Mouse (Mus musculus): ENCODE results near the gene Pp2d1. TPM values are rescaled to one million over a fixed set of nuclear protein-coding genes. Genes with fewer than 3 reads are reported as not detected.
A peak's percentile ranks its signal among the peaks of the same experiment; 100 is the strongest.
"Not testable (repeated sequence)": the region's sequence is repeated elsewhere in the genome, so short reads cannot be mapped to it uniquely, and the experiment has no call there.

Gene Pp2d1
- polyA plus RNA-seq, 1 experiment = not detected

DNA sequence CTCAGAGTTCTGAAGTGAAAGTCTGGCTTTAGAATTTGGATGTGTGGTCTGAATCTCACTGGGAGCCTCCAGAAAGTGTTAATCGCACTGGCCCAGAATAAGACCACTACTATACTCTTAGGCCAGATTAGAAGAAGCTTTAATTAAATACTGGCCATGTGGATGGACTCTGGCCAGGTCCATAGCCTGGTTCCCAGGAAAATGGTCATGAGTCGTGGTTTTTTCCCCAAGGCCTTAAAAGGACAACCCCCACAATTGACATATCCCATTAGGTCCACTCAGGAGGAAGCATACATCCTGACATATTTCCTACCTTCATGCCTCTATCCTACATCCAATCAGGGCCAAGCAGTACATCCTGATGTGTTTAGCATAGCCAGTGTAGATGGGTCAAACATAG, 37.9 kb upstream of the Pp2d1 start:
- Histone ChIP-seq H3K9me3 (replicated peaks; ENCODE audit: control insufficient read depth, insufficient read depth, low read length, poor library complexity, severe bottlenecking) (no peaks in the 10 kb centered on the region), H3K9ac (ENCODE audit: low read depth, poor library complexity, severe bottlenecking) (no peak overlapping the region), H3K36me3 (ENCODE audit: control insufficient read depth, insufficient read depth, low read length, poor library complexity, severe bottlenecking) (peaks cover 2% of the 10 kb centered on the region; the same call in 1 of the 2 replicates), H3K27ac (ENCODE audit: insufficient read depth, low read length) (no peak overlapping the region), H3K4me3 (ENCODE audit: low read depth, low read length) (no peak overlapping the region), H3K4me1 (ENCODE audit: control insufficient read depth, insufficient read depth, low read length) (peaks cover 8% of the 10 kb centered on the region), H3K27me3 (ENCODE audit: control insufficient read depth, insufficient read depth, low read length, poor library complexity, severe bottlenecking) (no peaks in the 10 kb centered on the region)
- TF ChIP-seq POLR2A (IDR thresholded peaks at IDR 0.05; ENCODE audit: insufficient read depth, low read length) (no peak), CTCF (IDR thresholded peaks at IDR 0.05; ENCODE audit: low read depth, low read length) (no peak), EP300 (IDR thresholded peaks at IDR 0.05; ENCODE audit: insufficient read depth, low read depth, low read length) (no peak)

DNA sequence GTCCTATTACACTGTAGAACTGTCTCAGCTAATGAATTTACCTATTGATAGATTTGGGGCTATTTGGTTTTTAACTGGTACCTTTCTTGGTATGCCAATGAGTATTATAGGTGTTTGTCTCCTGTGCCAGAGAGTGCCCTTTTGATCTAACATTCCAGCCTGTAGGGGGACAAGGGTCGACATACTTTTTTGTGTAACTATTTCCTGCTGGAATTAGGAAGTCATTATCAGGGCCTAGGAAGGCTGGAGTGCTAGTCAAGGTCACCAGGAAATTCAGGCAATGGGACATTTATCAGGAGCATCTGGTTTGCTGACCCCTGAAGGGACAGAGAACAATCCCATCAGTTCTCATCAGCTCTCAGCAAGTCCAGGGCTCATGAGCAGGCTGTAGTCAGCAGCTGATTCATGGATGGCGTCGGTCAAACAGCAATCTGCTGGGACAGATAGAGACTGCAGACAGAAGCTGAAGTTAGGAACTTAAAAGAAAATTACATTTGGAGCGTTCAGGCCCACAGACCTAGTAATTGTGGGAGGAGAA, 33.8 kb upstream of the Pp2d1 start:
- Histone ChIP-seq H3K4me3 (ENCODE audit: low read depth, low read length) (no peak overlapping the region), H3K4me1 (ENCODE audit: control insufficient read depth, insufficient read depth, low read length) (peaks cover 5% of the 10 kb centered on the region), H3K27me3 (ENCODE audit: control insufficient read depth, insufficient read depth, low read length, poor library complexity, severe bottlenecking) (no peaks in the 10 kb centered on the region), H3K9ac (ENCODE audit: low read depth, poor library complexity, severe bottlenecking) (no peak overlapping the region), H3K9me3 (replicated peaks; ENCODE audit: control insufficient read depth, insufficient read depth, low read length, poor library complexity, severe bottlenecking) (no peaks in the 10 kb centered on the region), H3K36me3 (ENCODE audit: control insufficient read depth, insufficient read depth, low read length, poor library complexity, severe bottlenecking) (peaks cover 2% of the 10 kb centered on the region; the same call in 1 of the 2 replicates), H3K27ac (ENCODE audit: insufficient read depth, low read length) (peak overlapping the region; percentile 72)
- TF ChIP-seq CTCF (IDR thresholded peaks at IDR 0.05; ENCODE audit: low read depth, low read length) (no peak), EP300 (IDR thresholded peaks at IDR 0.05; ENCODE audit: insufficient read depth, low read depth, low read length) (no peak), POLR2A (IDR thresholded peaks at IDR 0.05; ENCODE audit: insufficient read depth, low read length) (no peak)

DNA sequence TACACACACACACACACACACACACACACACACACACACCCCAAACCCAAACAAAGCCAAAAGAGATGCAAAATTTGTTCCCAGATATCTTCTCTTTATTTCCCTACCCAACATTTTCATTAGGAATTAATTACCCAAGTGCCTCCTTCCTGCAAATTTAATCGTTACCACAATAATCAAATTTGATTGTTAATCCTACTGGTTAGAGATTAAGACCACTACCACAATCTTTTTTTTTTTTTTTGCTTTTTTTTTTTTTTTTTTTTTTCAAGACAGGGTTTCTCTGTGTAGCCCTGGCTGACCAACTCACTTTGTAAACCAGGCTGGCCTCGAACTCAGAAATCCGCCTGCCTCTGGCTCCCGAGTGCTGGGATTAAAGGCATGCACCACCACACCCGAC, 31.7 kb upstream of the Pp2d1 start:
- H3K9me3 ChIP-seq (replicated peaks; ENCODE audit: control insufficient read depth, insufficient read depth, low read length, poor library complexity, severe bottlenecking); H3K4me3 ChIP-seq (ENCODE audit: low read depth, low read length); H3K27me3 ChIP-seq (ENCODE audit: control insufficient read depth, insufficient read depth, low read length, poor library complexity, severe bottlenecking); H3K4me1 ChIP-seq (ENCODE audit: control insufficient read depth, insufficient read depth, low read length); H3K36me3 ChIP-seq (ENCODE audit: control insufficient read depth, insufficient read depth, low read length, poor library complexity, severe bottlenecking): not testable (repeated sequence)
- Histone ChIP-seq H3K9ac (ENCODE audit: low read depth, poor library complexity, severe bottlenecking) (peak overlapping the region; percentile 77), H3K27ac (ENCODE audit: insufficient read depth, low read length) (peak overlapping the region; percentile 95)

DNA sequence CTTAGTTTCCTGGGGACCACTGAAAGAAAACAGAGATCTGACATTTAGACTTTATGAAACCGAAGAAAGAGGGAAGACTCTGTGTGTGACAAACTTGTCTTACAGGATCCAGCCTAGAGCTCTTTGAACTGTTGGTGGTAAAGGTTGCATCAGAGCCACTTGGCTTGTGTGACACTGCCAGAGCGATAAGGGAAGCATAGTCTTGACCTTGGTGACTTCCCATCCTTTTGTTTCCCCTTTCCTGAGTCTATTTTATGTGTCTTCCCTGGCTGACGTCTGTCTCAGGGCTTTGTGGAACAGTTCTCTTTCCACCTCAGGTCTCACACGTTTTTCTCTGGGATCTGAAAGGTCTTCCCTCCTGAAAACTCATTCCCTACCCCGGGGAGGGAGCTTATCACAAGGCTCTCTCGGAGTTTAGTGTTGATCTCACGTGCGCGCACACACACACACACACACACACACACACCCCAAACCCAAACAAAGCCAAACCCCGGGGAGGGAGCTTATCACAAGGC, 31.2 kb upstream of the Pp2d1 start:
- Histone ChIP-seq H3K9ac (ENCODE audit: low read depth, poor library complexity, severe bottlenecking) (peak overlapping the region; percentile 77), H3K9me3 (replicated peaks; ENCODE audit: control insufficient read depth, insufficient read depth, low read length, poor library complexity, severe bottlenecking) (no peaks in the 10 kb centered on the region), H3K4me1 (ENCODE audit: control insufficient read depth, insufficient read depth, low read length) (peaks cover 5% of the 10 kb centered on the region), H3K27ac (ENCODE audit: insufficient read depth, low read length) (peak overlapping the region; percentile 95), H3K36me3 (ENCODE audit: control insufficient read depth, insufficient read depth, low read length, poor library complexity, severe bottlenecking) (no peaks in the 10 kb centered on the region), H3K4me3 (ENCODE audit: low read depth, low read length) (no peak overlapping the region), H3K27me3 (ENCODE audit: control insufficient read depth, insufficient read depth, low read length, poor library complexity, severe bottlenecking) (no peaks in the 10 kb centered on the region)
- no peak for TF ChIP-seq POLR2A (IDR thresholded peaks at IDR 0.05; ENCODE audit: insufficient read depth, low read length)
- TF ChIP-seq CTCF (IDR thresholded peaks at IDR 0.05; ENCODE audit: low read depth, low read length) = no peak
- TF ChIP-seq EP300 (IDR thresholded peaks at IDR 0.05; ENCODE audit: insufficient read depth, low read depth, low read length) = no peak

DNA sequence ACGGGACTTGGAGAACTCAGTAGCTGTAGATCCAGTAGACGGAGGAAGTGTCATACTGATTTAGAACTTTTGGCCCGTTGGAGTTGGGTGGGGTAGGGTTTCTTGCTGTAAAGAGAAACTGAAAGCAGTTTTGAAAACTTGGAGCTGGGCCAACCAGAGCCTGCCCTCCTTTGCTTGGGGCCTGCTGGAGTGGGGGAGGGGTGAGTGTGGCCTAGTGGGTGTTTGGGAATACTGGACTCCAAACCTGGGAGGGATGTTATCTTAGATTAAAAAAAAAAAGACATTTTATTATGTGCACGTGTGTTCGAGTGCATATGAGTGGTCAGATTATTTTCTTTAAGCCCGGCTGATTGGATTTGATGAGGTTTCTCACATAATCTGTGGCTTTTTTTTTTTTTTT, 30.6 kb upstream of the Pp2d1 start:
- H3K9me3 ChIP-seq (replicated peaks; ENCODE audit: control insufficient read depth, insufficient read depth, low read length, poor library complexity, severe bottlenecking) = no peaks in the 10 kb centered on the region
- no peaks in the 10 kb centered on the region for H3K27me3 ChIP-seq (ENCODE audit: control insufficient read depth, insufficient read depth, low read length, poor library complexity, severe bottlenecking)
- peak overlapping the region; percentile 95 for H3K27ac ChIP-seq (ENCODE audit: insufficient read depth, low read length)
- TF ChIP-seq CTCF (IDR thresholded peaks at IDR 0.05; ENCODE audit: low read depth, low read length) = no peak
- TF ChIP-seq EP300 (IDR thresholded peaks at IDR 0.05; ENCODE audit: insufficient read depth, low read depth, low read length) = 0 out of 2 replicates have a peak, but pooled peaks have one; percentile 49
- H3K4me1 ChIP-seq (ENCODE audit: control insufficient read depth, insufficient read depth, low read length) = peaks cover 5% of the 10 kb centered on the region
- no peaks in the 10 kb centered on the region for H3K36me3 ChIP-seq (ENCODE audit: control insufficient read depth, insufficient read depth, low read length, poor library complexity, severe bottlenecking)
- H3K9ac ChIP-seq (ENCODE audit: low read depth, poor library complexity, severe bottlenecking) = peak overlapping the region; percentile 77
- H3K4me3 ChIP-seq (ENCODE audit: low read depth, low read length) = no peak overlapping the region

DNA sequence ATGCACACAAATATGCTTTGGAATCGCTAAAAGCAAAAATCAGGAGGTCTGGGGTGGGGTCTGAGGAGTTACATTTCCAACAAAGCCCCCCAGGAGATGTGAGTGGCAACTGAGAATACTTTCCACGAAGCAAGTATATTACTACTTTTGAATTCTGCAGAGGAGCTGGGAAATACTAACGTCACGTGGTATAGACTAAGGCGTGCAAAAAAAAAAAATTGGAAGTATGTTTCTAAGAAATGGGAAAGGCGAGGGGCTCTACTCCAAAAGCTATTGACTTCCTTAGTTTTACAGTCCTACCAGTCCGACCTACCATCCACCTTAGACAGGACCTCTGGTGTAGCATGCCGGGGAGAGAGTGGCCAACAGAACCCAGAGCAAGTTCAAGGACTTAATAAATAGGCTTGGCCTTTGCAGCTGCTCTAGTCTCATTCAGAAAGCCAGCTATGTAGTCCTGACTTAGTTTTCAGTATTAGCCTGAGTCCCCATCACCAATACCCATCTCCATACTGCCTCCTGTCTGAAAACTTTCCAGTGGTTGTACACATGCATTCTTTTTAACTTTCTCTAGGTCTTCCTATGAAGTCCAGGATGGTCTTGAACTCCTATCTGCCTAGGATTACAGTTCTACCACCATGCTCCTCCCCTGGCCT, 29.6 kb upstream of the Pp2d1 start:
- Histone ChIP-seq H3K27me3 (ENCODE audit: control insufficient read depth, insufficient read depth, low read length, poor library complexity, severe bottlenecking) (no peaks in the 10 kb centered on the region), H3K9me3 (replicated peaks; ENCODE audit: control insufficient read depth, insufficient read depth, low read length, poor library complexity, severe bottlenecking) (no peaks in the 10 kb centered on the region), H3K4me3 (ENCODE audit: low read depth, low read length) (peak overlapping the region; percentile 98), H3K4me1 (ENCODE audit: control insufficient read depth, insufficient read depth, low read length) (peaks cover 5% of the 10 kb centered on the region), H3K9ac (ENCODE audit: low read depth, poor library complexity, severe bottlenecking) (peak overlapping the region; percentile 77), H3K36me3 (ENCODE audit: control insufficient read depth, insufficient read depth, low read length, poor library complexity, severe bottlenecking) (no peaks in the 10 kb centered on the region), H3K27ac (ENCODE audit: insufficient read depth, low read length) (no peak overlapping the region)
- TF ChIP-seq POLR2A (IDR thresholded peaks at IDR 0.05; ENCODE audit: insufficient read depth, low read length) = no peak
- TF ChIP-seq CTCF (IDR thresholded peaks at IDR 0.05; ENCODE audit: low read depth, low read length) = no peak

Measured in ES-Bruce4 (cell line).